Mouse (Mus musculus): ENCODE measurements around the gene Fndc7.
"Not testable (repeated sequence)": the region's sequence is repeated elsewhere in the genome, so short reads cannot be mapped to it uniquely, and the experiment has no call there.

The Fndc7 gene

GRCm38 (mm10) chr3:108886934-108887617, 2.7 kb downstream of the Fndc7 start:
- DNase-seq, result no peak

GRCm38 (mm10) chr3:108885686-108886530, 3.9 kb downstream of the Fndc7 start:
- peak; percentile 59 for DNase-seq

- no peak for DNase-seq
Observed at GRCm38 (mm10) chr3:108884706-108885289, 5.0 kb downstream of the Fndc7 start.

GRCm38 (mm10) chr3:108883067-108883466, 6.7 kb downstream of the Fndc7 start:
- no peak for DNase-seq

- DNase-seq, result not testable (repeated sequence)
Observed at GRCm38 (mm10) chr3:108881873-108882272, 7.9 kb downstream of the Fndc7 start.

GRCm38 (mm10) chr3:108880544-108881507, 9.0 kb downstream of the Fndc7 start:
- DNase-seq, result peak; percentile 56

GRCm38 (mm10) chr3:108879836-108880435, 9.9 kb downstream of the Fndc7 start:
- no peak for DNase-seq

GRCm38 (mm10) chr3:108879129-108879528, 10.7 kb downstream of the Fndc7 start:
- no peak for DNase-seq

GRCm38 (mm10) chr3:108870631-108871030, 19.2 kb downstream of the Fndc7 start:
- DNase-seq, result no peak

GRCm38 (mm10) chr3:108867449-108867848, 22.4 kb downstream of the Fndc7 start:
- DNase-seq, result no peak

- DNase-seq, result no peak
Observed at GRCm38 (mm10) chr3:108865676-108866075, 24.1 kb downstream of the Fndc7 start.

GRCm38 (mm10) chr3:108865129-108865528, 24.7 kb downstream of the Fndc7 start:
- DNase-seq, result no peak

GRCm38 (mm10) chr3:108863091-108863490, 26.7 kb downstream of the Fndc7 start:
- no peak for DNase-seq

- DNase-seq, result not testable (repeated sequence)
Observed at GRCm38 (mm10) chr3:108862282-108862681, 27.5 kb downstream of the Fndc7 start.

- DNase-seq, result no peak
Observed at GRCm38 (mm10) chr3:108860786-108861185, 29.0 kb downstream of the Fndc7 start.

- DNase-seq, result peak; percentile 87
Observed at GRCm38 (mm10) chr3:108858231-108858770, 31.5 kb downstream of the Fndc7 start.

- no peak for DNase-seq
Observed at GRCm38 (mm10) chr3:108857714-108858113, 32.1 kb downstream of the Fndc7 start.

GRCm38 (mm10) chr3:108857124-108857470, 32.7 kb downstream of the Fndc7 start:
- no peak for DNase-seq

- DNase-seq, result peak; percentile 42
Observed at GRCm38 (mm10) chr3:108856386-108857123, 33.3 kb downstream of the Fndc7 start.

- peak; percentile 85 for DNase-seq
Observed at GRCm38 (mm10) chr3:108855864-108856263, 33.9 kb downstream of the Fndc7 start.

- DNase-seq, result peak; percentile 60
Observed at GRCm38 (mm10) chr3:108855371-108855770, 34.4 kb downstream of the Fndc7 start.
